Mouse (Mus musculus): ENCODE results near the gene Prpsap1. TPM values are rescaled to one million over a fixed set of nuclear protein-coding genes. Genes with fewer than 3 reads are reported as not detected.
"Not testable (repeated sequence)": the region's sequence is repeated elsewhere in the genome, so short reads cannot be mapped to it uniquely, and the experiment has no call there.

Prpsap1 gene
- polyA plus RNA-seq, 1 experiment: 119 TPM

- no peak for DNase-seq (ENCODE audit: extremely low spot score in 1 of 2, low spot score in 1 of 2)
Observed at GRCm38 (mm10) chr11:116518482-116518881, 24.5 kb upstream of the Prpsap1 start.

DNA sequence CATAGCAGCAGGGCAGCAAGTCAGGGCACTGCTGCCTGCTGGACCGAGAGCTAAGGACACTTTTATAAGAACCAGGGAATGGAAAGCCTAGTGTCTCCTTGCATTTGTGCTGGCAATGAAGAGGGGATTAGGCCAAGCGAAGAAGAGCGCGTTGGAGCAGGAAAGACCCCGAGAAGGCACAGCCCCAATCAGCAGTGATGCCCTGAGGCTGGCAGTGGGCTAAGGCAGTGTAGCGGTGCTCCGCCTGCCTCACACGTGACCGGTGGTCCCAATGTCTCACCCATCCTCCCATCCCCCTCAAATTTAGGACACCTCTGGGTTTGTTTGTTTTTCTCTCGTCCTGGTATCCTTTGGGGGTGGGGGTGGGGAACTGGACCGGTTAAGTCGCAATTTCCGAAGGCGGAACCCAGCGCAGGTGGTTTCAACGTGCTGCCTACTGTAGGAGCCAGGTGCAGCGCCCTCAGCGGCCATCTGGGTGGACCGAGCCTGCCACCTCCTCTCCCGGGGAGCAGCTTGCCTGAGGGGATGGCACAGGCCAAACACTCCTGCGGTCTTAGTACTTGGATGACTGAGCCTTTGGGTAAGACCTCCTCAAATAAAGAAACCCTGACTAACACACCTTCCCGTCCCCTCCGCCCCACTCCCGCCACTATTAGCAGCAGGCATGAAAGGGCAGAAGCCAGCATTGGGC, 21.5 kb upstream of the Prpsap1 start:
- DNase-seq (ENCODE audit: extremely low spot score in 1 of 2, low spot score in 1 of 2): no peak

GRCm38 (mm10) chr11:116513531-116514038, 19.6 kb upstream of the Prpsap1 start:
- no peak for DNase-seq (ENCODE audit: extremely low spot score in 1 of 2, low spot score in 1 of 2)

GRCm38 (mm10) chr11:116512987-116513386, 19.0 kb upstream of the Prpsap1 start:
- DNase-seq (ENCODE audit: extremely low spot score in 1 of 2, low spot score in 1 of 2): no peak

- DNase-seq (ENCODE audit: extremely low spot score in 1 of 2, low spot score in 1 of 2): no peak
Observed at GRCm38 (mm10) chr11:116512154-116512553, 18.2 kb upstream of the Prpsap1 start.

- no peak for DNase-seq (ENCODE audit: extremely low spot score in 1 of 2, low spot score in 1 of 2)
Observed at GRCm38 (mm10) chr11:116511301-116511868, 17.4 kb upstream of the Prpsap1 start.

DNA sequence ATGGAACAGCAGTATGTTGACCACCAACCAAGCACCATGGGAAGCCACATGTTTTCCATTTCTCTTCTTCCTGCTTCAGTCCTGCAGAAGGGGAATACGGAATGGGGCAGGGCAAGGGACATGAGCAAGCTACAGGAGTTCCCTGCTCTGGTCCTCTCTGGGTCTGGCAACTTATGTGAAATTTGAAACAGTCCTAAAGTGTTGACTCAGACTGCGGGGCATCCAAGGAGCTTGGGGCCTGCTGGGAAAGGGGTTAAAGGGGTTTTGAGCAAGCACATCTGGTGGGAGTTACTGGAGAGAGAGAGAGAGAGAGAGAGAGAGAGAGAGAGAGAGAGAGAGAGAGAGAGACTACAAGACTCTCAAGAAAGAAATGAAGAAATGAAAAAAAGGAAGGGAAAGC, 14.7 kb upstream of the Prpsap1 start:
- DNase-seq (ENCODE audit: extremely low spot score in 1 of 2, low spot score in 1 of 2): no peak

DNA sequence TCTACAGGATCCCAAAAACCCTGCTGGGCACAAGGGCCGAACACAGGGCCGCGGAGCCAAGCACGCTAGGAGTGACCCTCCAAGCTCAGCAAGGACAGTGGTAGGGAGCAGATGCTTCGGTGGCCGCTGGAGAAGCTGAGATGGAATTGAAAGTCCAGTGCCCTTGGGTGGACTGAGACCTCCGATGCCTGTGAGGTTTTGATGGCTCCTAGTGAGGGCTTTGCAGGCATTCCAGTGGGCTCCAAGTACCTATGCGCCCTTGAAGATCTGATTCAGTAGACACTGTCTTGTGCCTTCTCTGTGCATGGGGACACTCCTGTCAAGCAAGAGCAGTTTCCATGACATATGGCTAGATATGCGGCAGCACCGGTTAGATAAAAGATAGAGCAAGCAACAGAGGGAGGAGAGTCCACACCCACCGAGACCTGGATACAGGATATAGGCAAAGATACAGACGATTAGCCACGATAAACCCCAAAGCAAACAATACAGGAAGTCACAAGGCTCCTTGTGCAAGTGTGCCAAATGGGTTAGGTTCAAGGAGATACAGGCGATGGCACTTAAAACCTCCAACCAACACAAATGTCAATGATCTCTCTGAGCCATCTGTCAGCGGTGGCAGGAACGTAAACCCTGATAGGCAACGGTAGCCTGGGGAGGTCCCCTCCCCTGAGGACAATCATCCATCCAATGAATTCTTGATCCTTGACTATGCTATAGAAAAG, 12.3 kb upstream of the Prpsap1 start:
- DNase-seq (ENCODE audit: extremely low spot score in 1 of 2, low spot score in 1 of 2): no peak

DNA sequence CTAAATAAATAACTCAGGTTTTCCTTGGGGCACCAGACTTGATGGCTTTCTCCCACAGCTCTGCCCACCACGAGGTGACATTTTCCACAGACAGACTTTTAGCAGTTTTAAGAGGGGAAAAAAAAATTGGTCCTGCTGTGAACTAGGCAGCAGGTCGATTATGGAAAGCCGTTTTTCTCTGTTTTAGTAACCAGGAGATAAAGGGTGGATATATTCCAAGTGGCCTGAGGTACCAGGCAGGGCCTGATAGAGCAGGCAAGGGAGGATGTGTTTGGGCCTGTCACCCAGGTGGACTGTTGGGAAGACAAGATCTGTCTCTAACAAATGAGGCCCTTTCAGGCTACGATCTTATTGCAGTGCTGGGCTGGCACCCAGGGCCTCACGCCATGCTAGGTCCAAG, 11.6 kb upstream of the Prpsap1 start:
- no peak for DNase-seq (ENCODE audit: extremely low spot score in 1 of 2, low spot score in 1 of 2)

GRCm38 (mm10) chr11:116504516-116504915, 10.5 kb upstream of the Prpsap1 start:
- DNase-seq (ENCODE audit: extremely low spot score in 1 of 2, low spot score in 1 of 2): no peak

DNA sequence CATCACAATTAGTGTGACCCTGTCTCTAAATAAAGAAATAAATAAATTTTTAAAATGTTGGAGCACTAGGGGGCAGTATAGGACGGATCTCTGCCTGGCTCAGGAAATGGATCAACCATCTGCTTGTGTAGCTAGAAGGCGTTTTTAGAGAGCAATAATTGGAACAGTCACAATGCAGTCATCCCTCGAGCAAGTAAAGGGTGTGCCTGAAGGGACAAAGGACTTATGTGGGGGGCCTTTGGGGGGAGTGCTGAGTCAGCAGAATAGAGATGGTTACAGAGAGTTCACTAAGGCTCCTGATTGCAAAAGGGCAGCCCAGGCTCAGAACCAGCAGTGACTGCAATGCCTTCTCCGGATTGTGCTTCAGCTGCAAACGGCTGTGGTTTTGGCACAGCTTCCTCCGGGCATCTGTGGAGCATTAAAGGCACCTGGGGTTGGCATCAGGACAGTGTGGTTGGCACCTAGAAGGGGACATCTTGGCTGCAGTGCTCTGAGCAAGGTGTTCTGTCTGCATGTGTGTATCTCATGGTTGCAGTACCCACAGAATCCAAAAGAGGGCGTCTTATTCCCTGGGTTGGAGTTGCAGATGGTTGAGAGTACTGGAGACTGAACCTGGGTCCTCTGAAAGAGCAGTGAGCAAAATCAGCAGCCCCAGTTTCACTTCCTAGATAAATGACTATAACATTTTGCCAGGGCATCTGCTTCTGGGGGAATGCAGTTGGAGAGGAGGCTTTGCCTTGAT, 7.2 kb upstream of the Prpsap1 start:
- peak in 1 of 2 experiments; percentile 74 for DNase-seq (ENCODE audit: extremely low spot score in 1 of 2, low spot score in 1 of 2)

GRCm38 (mm10) chr11:116499018-116499417, 5.0 kb upstream of the Prpsap1 start:
- DNase-seq (ENCODE audit: extremely low spot score in 1 of 2, low spot score in 1 of 2): no peak

DNA sequence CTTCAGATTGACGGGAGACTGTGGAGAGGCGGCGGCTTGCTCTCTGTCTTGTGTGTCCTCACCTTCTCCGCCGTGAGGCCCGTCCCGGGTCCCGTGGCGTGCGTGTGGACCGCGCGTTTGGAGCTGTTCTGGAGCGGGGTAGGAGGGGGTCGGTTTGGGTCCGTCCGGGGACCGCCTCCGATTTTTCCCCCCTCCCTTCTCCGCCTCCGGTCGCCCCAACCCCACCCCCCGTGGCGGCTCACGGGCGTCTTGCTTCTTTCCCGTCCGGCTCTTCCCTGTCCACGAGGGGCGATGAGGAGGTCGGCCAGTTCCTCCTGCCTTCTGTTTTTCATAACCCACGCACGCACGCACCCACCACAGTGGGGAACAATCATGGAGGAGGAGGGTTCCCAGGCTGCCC, 4.6 kb upstream of the Prpsap1 start:
- no peak for DNase-seq (ENCODE audit: extremely low spot score in 1 of 2, low spot score in 1 of 2)

GRCm38 (mm10) chr11:116497313-116497712, 3.3 kb upstream of the Prpsap1 start:
- no peak for DNase-seq (ENCODE audit: extremely low spot score in 1 of 2, low spot score in 1 of 2)

DNA sequence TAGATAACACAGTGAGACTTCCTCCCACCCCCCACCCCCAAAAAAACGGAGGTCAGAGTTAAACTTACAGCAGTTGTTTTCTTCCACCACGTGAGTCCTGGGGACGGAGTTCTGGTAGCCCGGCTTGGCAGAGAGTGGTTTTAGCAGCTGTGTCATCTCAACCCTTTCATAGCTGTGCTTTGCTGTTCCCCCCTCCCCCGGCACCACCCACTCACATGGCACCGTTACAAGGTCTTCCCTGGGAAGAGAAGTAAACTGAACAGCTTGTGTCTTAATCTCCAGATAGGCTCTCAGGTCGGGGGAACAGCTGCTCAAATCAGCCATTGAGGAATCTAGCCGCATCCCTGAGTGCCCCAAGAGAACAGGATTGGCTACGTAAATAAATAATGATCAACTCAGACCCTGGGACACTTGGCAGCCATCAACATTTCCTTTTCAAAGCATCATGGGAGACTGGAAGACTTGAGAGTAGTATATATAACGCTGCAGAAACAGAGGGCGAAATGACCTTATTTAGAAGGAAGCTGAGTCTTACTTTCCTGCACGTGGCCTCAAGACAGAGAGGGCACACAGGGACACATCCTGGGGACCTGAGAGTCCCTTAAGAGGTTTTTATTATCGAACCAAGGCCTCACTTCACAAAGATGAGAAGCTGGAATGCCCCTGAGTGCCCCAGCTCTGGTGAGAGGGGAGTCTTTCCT, 622 bp upstream of the Prpsap1 start:
- peak; percentile 75 to 85 for DNase-seq (ENCODE audit: extremely low spot score in 1 of 2, low spot score in 1 of 2)

GRCm38 (mm10) chr11:116493191-116493590, 811 bp downstream of the Prpsap1 start:
- no peak for DNase-seq (ENCODE audit: extremely low spot score in 1 of 2, low spot score in 1 of 2)

GRCm38 (mm10) chr11:116492507-116492906, 1.5 kb downstream of the Prpsap1 start:
- not testable (repeated sequence) for DNase-seq (ENCODE audit: extremely low spot score in 1 of 2, low spot score in 1 of 2)

GRCm38 (mm10) chr11:116491338-116491737, 2.7 kb downstream of the Prpsap1 start:
- no peak for DNase-seq (ENCODE audit: extremely low spot score in 1 of 2, low spot score in 1 of 2)

GRCm38 (mm10) chr11:116490232-116491107, 3.5 kb downstream of the Prpsap1 start:
- peak; percentile 63 to 91 for DNase-seq (ENCODE audit: extremely low spot score in 1 of 2, low spot score in 1 of 2)
